Mouse (Mus musculus) forebrain, embryonic 10.5 days (tissue): Measurements from ENCODE around the gene Olfr67. TPM values are rescaled to one million over a fixed set of nuclear protein-coding genes. Genes with fewer than 3 reads are reported as not detected.
"Not testable (repeated sequence)": the region's sequence is repeated elsewhere in the genome, so short reads cannot be mapped to it uniquely, and the experiment has no call there.

Experiments
- DNase-seq: peaks from one replicate; pipeline ENCODE4 v3.0.0-alpha.2; 2017; ENCODE audit warnings: low spot score; ENCODE audit errors: extremely low spot score
- H3K27ac ChIP-seq: fragments of 300-500 bp; sonication (generic); 2 replicates; pipeline ENCODE4 v1.5.1; 2016; ENCODE audit warnings: mild to moderate bottlenecking
- H3K27me3 ChIP-seq: fragments of 300-500 bp; sonication (generic); 2 replicates; pipeline ENCODE4 v1.6.1; 2016; ENCODE audit warnings: mild to moderate bottlenecking; ENCODE audit not compliant: poor library complexity, severe bottlenecking
- H3K36me3 ChIP-seq: fragments of 300-500 bp; sonication (generic); replicated peaks from 2 replicates; pipeline ENCODE4 v1.6.1; 2016; ENCODE audit warnings: mild to moderate bottlenecking, moderate library complexity
- H3K4me1 ChIP-seq: fragments of 300-500 bp; sonication (generic); 2 replicates; pipeline ENCODE4 v1.6.1; 2016
- H3K4me3 ChIP-seq: fragments of 300-500 bp; sonication (generic); 2 replicates; pipeline ENCODE4 v1.5.1; 2016; ENCODE audit warnings: mild to moderate bottlenecking, moderate library complexity
- H3K9me3 ChIP-seq: fragments of 300-500 bp; sonication (generic); 2 replicates; pipeline ENCODE4 v1.6.1; 2016; ENCODE audit warnings: mild to moderate bottlenecking, moderate library complexity
- WGBS: fragments of 180-500 bp; shearing (Covaris S2); methylation state at CpG from one replicate; pipeline ENCODE4 v1.1.7; 2016; 5-methylcytosine and 5-hydroxymethylcytosine counted together
- polyA plus RNA-seq: library from polyadenylated mRNA; unstranded; fragments of >200 nt; fragmentation: Nextera tagmentation; extraction: Ambion mirVana; gene quantifications from 2 replicates; pipeline ENCODE4 v1.2.1, GENCODE M21; 2016

Olfr67 gene
- polyA plus RNA-seq, 1 experiment from 2014 or later = not detected

DNA sequence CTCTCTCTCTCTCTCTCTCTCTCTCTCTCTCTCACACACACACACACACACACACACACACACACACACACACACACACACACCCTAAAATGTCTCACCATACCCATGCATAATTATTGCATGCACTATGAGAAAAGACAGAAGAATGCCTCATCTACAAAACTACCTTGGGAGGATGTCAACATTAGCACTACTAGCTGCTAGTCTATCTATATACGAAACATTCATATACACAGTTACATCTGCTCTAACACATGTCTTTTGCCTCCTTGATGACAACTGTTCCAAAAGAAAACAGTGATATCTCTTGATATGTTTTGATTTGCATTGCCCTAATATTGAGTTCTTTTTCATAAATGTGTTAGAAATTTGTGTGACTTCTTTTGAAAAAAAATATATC is 18.7 kb upstream of the Olfr67 start:
- Histone ChIP-seq H3K27ac (no peak overlapping the region), H3K9me3 (no peaks in the 10 kb centered on the region), H3K4me3 (no peak overlapping the region), H3K36me3 (no peaks in the 10 kb centered on the region), H3K4me1 (no peaks in the 10 kb centered on the region), H3K27me3 (no peaks in the 10 kb centered on the region)
- 89% methylated on average over 1 of the region's 1 CpGs for WGBS
- DNase-seq = no peak

- Histone ChIP-seq H3K4me1 (no peaks in the 10 kb centered on the region), H3K36me3 (no peaks in the 10 kb centered on the region), H3K4me3 (no peak overlapping the region), H3K9me3 (no peaks in the 10 kb centered on the region), H3K27ac (no peak overlapping the region), H3K27me3 (no peaks in the 10 kb centered on the region)
- 79% methylated on average over 1 of the region's 1 CpGs for WGBS
- DNase-seq = no peak
Measured at GRCm38 (mm10) chr7:103809801-103810155, 18.2 kb upstream of the Olfr67 start.

DNA sequence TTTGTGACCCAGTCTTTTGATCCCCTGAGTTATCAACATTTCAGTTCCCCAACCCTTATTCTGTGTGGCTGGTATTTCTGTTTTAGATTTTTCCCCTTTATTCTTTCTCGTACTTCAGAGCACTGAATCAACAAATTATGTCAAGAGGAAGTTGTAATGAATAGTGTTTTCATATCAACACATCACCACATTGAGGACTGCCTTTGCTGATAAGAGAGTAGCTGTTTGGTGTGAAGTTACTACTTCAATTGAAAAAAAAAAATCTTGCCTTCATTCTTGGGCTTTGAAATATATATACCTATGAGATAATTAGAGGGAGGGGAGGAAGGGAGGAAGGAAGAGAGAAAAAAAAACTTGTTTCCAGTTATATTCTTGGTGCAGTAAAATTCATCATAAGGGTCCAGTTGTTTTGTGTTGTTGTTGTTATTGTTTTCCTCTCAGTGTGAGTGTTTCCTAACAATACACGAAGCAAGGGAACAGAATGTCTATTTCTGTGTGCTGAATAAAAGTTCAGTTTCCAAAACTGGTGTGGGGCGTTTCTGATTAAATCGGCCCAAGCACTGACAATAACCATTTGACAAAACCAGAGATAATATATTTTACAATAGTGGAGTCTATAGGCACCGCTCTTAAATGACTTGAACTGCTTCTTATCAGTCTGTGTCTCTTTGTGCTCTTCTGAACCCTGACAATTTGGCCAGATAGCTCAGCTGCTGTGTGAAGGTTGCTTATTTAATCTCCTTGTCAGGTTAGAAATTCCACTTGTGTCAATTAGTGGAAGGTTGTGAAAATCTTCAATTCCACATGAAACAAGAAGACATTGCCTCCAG is 17.6 kb upstream of the Olfr67 start:
- H3K4me1 ChIP-seq = no peaks in the 10 kb centered on the region
- WGBS = 81% methylated on average over 5 of the region's 5 CpGs

GRCm38 (mm10) chr7:103808120-103808519 is 16.5 kb upstream of the Olfr67 start:
- WGBS = 80% methylated on average over 2 of the region's 2 CpGs
- not testable (repeated sequence) for H3K4me3 ChIP-seq, H3K27ac ChIP-seq, H3K36me3 ChIP-seq, H3K27me3 ChIP-seq, H3K4me1 ChIP-seq, H3K9me3 ChIP-seq, DNase-seq

More for the DNA sequence above, 17.6 kb upstream of the Olfr67 start:
- no peaks in the 10 kb centered on the region for H3K36me3 ChIP-seq
- no peaks in the 10 kb centered on the region for H3K9me3 ChIP-seq
- no peaks in the 10 kb centered on the region for H3K27me3 ChIP-seq
- no peak overlapping the region for H3K27ac ChIP-seq
- no peak overlapping the region for H3K4me3 ChIP-seq
- DNase-seq = no peak

DNA sequence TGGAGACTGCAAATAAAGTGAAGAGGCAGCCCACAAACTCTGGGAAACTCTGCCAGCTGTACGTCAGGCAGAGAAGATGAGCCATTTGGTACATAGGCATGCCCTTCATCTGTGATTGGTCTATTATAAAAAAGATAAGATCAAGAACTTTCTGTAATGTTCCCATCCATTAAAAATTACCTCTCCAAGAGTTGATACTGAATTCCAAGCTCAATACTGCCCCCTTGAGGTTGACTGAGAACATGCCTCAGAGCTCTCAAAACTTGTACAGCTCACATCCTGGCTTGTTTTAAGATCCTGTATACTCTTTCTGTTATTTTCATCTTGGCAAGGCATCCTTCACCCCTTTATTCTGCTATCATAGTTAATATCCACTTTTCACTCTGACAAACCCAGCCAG is 15.2 kb upstream of the Olfr67 start:
- H3K27me3 ChIP-seq = no peaks in the 10 kb centered on the region
- DNase-seq = peak; percentile 20
- H3K36me3 ChIP-seq = no peaks in the 10 kb centered on the region
- WGBS = 79% methylated on average over 1 of the region's 1 CpGs
- no peaks in the 10 kb centered on the region for H3K9me3 ChIP-seq
- H3K27ac ChIP-seq = no peak overlapping the region
- H3K4me3 ChIP-seq = no peak overlapping the region
- no peaks in the 10 kb centered on the region for H3K4me1 ChIP-seq

GRCm38 (mm10) chr7:103792669-103793388 is 1.2 kb upstream of the Olfr67 start:
- Histone ChIP-seq H3K36me3 (no peaks in the 10 kb centered on the region), H3K4me1 (no peaks in the 10 kb centered on the region), H3K27ac (no peak overlapping the region), H3K4me3 (no peak overlapping the region), H3K9me3 (no peaks in the 10 kb centered on the region), H3K27me3 (no peaks in the 10 kb centered on the region)
- no peak for DNase-seq
- WGBS = 21% methylated on average over 4 of the region's 4 CpGs

- H3K9me3 ChIP-seq = no peaks in the 10 kb centered on the region
- no peak within 1 kb of the TSS for H3K27ac ChIP-seq
- no peaks in the 10 kb centered on the region for H3K27me3 ChIP-seq
- no peak within 1 kb of the TSS for H3K4me3 ChIP-seq
- DNase-seq = no peak
- no peaks in the 10 kb centered on the region for H3K36me3 ChIP-seq
- 81% methylated on average over 3 of the region's 3 CpGs for WGBS
- no peaks in the 10 kb centered on the region for H3K4me1 ChIP-seq
Measured at GRCm38 (mm10) chr7:103779598-103779997, 12.0 kb downstream of the Olfr67 start, which contains the start of gene Olfr68. Gene Olfr68 (minus strand): TSS chr7:103779698.

GRCm38 (mm10) chr7:103777652-103778051 is 14.0 kb downstream of the Olfr67 start:
- H3K4me3 ChIP-seq, H3K4me1 ChIP-seq, H3K27me3 ChIP-seq, DNase-seq, H3K9me3 ChIP-seq, H3K36me3 ChIP-seq, H3K27ac ChIP-seq: not testable (repeated sequence)
- WGBS = 87% methylated on average over 4 of the region's 4 CpGs

DNA sequence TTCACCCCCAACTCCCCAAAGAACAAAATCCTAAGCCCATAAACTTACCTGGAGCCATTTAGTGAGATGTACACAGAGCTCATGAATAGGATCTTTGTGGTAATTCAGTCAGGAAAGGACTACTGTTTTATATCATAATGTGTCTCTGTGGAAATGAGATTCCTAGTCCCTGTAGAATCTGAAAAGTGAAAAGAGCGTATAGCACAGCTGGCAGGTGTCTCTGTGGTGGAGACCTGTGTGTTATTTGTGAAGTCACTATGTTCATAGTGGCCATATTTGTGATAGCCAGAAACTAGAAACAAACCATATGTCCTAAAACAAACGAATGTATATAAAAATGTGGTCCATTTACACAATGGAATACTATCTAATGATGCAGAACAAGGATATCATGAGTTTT is 20.1 kb downstream of the Olfr67 start, which contains the start of gene Olfr69:
Olfr69 (minus strand) TSS at position 101 of the 400 bp plus-strand sequence.
- Histone ChIP-seq H3K27me3 (no peaks in the 10 kb centered on the region), H3K9me3 (no peaks in the 10 kb centered on the region), H3K27ac (no peak within 1 kb of the TSS), H3K4me3 (no peak within 1 kb of the TSS), H3K36me3 (no peaks in the 10 kb centered on the region), H3K4me1 (no peaks in the 10 kb centered on the region)
- 79% methylated on average over 2 of the region's 2 CpGs for WGBS
- no peak for DNase-seq

- not testable (repeated sequence) for H3K27ac ChIP-seq, H3K4me1 ChIP-seq, H3K27me3 ChIP-seq, H3K4me3 ChIP-seq, H3K9me3 ChIP-seq, DNase-seq, H3K36me3 ChIP-seq
- WGBS = 92% methylated on average over 6 of the region's 6 CpGs
Measured at GRCm38 (mm10) chr7:103767687-103768086, 23.9 kb downstream of the Olfr67 start.

DNA sequence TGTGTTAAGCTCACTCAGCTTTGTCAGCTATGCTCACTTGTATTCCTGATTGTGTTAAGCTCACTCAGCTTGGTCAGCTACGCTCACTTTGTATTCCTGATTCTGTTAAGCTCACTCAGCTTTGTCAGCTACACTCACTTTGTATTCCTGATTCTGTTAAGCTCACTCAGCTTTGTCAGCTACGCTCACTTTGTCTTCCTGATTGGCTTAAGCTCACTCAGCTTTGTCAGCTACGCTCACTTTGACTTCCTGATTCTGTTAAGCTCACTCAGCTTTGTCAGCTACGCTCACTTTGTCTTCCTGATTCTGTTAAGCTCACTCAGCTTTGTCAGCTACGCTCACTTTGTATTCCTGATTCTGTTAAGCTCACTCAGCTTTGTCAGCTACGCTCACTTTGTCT is 29.4 kb downstream of the Olfr67 start:
- H3K9me3 ChIP-seq, H3K4me1 ChIP-seq, H3K27ac ChIP-seq, DNase-seq, H3K4me3 ChIP-seq, H3K27me3 ChIP-seq, H3K36me3 ChIP-seq: not testable (repeated sequence)
- 89% methylated on average over 6 of the region's 6 CpGs for WGBS

GRCm38 (mm10) chr7:103757233-103757632 is 34.4 kb downstream of the Olfr67 start, which contains the start of gene Olfr630:
Gene Olfr630 (minus strand): TSS chr7:103757333.
- Histone ChIP-seq H3K27ac (no peak within 1 kb of the TSS), H3K4me1 (no peaks in the 10 kb centered on the region), H3K36me3 (no peaks in the 10 kb centered on the region), H3K27me3 (no peaks in the 10 kb centered on the region), H3K9me3 (no peaks in the 10 kb centered on the region), H3K4me3 (no peak within 1 kb of the TSS)
- WGBS = 55% methylated on average over 2 of the region's 2 CpGs
- DNase-seq = no peak

- H3K27ac ChIP-seq = no peak within 1 kb of the TSS
- no peaks in the 10 kb centered on the region for H3K4me1 ChIP-seq
- H3K36me3 ChIP-seq = no peaks in the 10 kb centered on the region
- H3K27me3 ChIP-seq = no peaks in the 10 kb centered on the region
- no peak within 1 kb of the TSS for H3K4me3 ChIP-seq
- WGBS = 78% methylated on average over 2 of the region's 2 CpGs
- H3K9me3 ChIP-seq = no peaks in the 10 kb centered on the region
- no peak for DNase-seq
Measured at GRCm38 (mm10) chr7:103744843-103745242, 46.8 kb downstream of the Olfr67 start, which contains the start of gene Olfr629. Gene Olfr629 (minus strand): TSS chr7:103744943.
